Mouse (Mus musculus): Measurements from ENCODE around the gene Ppp1ca. TPM values are rescaled to one million over a fixed set of nuclear protein-coding genes. Genes with fewer than 3 reads are reported as not detected.

The Ppp1ca gene
- polyA plus RNA-seq, 1 experiment = 819 TPM

GRCm38 (mm10) chr19:4183689-4184088 is 8.2 kb upstream of the Ppp1ca start:
- Histone ChIP-seq H3K4me3 (ENCODE audit: insufficient read depth, poor library complexity, severe bottlenecking) (no peak overlapping the region), H3K79me3 (ENCODE audit: low read depth) (no peaks in the 10 kb centered on the region), H3K27me3 (ENCODE audit: control insufficient read depth, insufficient read depth, insufficient read length) (no peaks in the 10 kb centered on the region), H3K36me3 (ENCODE audit: control insufficient read depth, insufficient read depth) (no peaks in the 10 kb centered on the region), H3ac (ENCODE audit: control insufficient read depth, insufficient read length, low read depth) (no peak overlapping the region), H3K79me2 (ENCODE audit: control insufficient read depth, insufficient read depth) (no peaks in the 10 kb centered on the region)
- no peak for TF ChIP-seq MYOD1 (IDR thresholded peaks at IDR 0.05; ENCODE audit: control insufficient read depth, insufficient read length, low read depth)
- TF ChIP-seq MAX (IDR thresholded peaks at IDR 0.05) = no peak
- TF ChIP-seq FOSL1 (IDR thresholded peaks at IDR 0.05; ENCODE audit: insufficient read depth, low read length, poor library complexity, severe bottlenecking) = no peak
- no peak for TF ChIP-seq CEBPB (IDR thresholded peaks at IDR 0.05; ENCODE audit: low read depth)
- no peak for TF ChIP-seq CTCF (IDR thresholded peaks at IDR 0.05; ENCODE audit: control insufficient read depth, insufficient read depth, insufficient read length)

GRCm38 (mm10) chr19:4184976-4185975 is 6.6 kb upstream of the Ppp1ca start:
- Histone ChIP-seq H3ac (ENCODE audit: control insufficient read depth, insufficient read length, low read depth) (no peak overlapping the region), H3K79me3 (ENCODE audit: low read depth) (no peaks in the 10 kb centered on the region), H3K27me3 (ENCODE audit: control insufficient read depth, insufficient read depth, insufficient read length) (no peaks in the 10 kb centered on the region), H3K4me3 (ENCODE audit: insufficient read depth, poor library complexity, severe bottlenecking) (no peak overlapping the region), H3K36me3 (ENCODE audit: control insufficient read depth, insufficient read depth) (no peaks in the 10 kb centered on the region), H3K79me2 (ENCODE audit: control insufficient read depth, insufficient read depth) (no peaks in the 10 kb centered on the region)
- TF ChIP-seq CEBPB (IDR thresholded peaks at IDR 0.05; ENCODE audit: low read depth) (no peak), MAX (IDR thresholded peaks at IDR 0.05) (no peak), FOSL1 (IDR thresholded peaks at IDR 0.05; ENCODE audit: insufficient read depth, low read length, poor library complexity, severe bottlenecking) (no peak), CTCF (IDR thresholded peaks at IDR 0.05; ENCODE audit: control insufficient read depth, insufficient read depth, insufficient read length) (no peak), MYOD1 (IDR thresholded peaks at IDR 0.05; ENCODE audit: control insufficient read depth, insufficient read length, low read depth) (no peak), USF1 (IDR thresholded peaks at IDR 0.05; ENCODE audit: low read depth) (no peak), MYOG (IDR thresholded peaks at IDR 0.05; ENCODE audit: control insufficient read depth, extremely low read depth, insufficient read length) (no peak)

- no peak overlapping the region for H3ac ChIP-seq (ENCODE audit: control insufficient read depth, insufficient read length, low read depth)
- no peak overlapping the region for H3K4me3 ChIP-seq (ENCODE audit: insufficient read depth, poor library complexity, severe bottlenecking)
- H3K36me3 ChIP-seq (ENCODE audit: control insufficient read depth, insufficient read depth) = no peaks in the 10 kb centered on the region
- H3K27me3 ChIP-seq (ENCODE audit: control insufficient read depth, insufficient read depth, insufficient read length) = no peaks in the 10 kb centered on the region
- peaks cover 3% of the 10 kb centered on the region for H3K79me2 ChIP-seq (ENCODE audit: control insufficient read depth, insufficient read depth)
- TF ChIP-seq CTCF (IDR thresholded peaks at IDR 0.05; ENCODE audit: control insufficient read depth, insufficient read depth, insufficient read length) = no peak
- no peak for TF ChIP-seq CEBPB (IDR thresholded peaks at IDR 0.05; ENCODE audit: low read depth)
- TF ChIP-seq USF1 (IDR thresholded peaks at IDR 0.05; ENCODE audit: low read depth) = no peak
- TF ChIP-seq MAX (IDR thresholded peaks at IDR 0.05) = no peak
- no peak for TF ChIP-seq MYOD1 (IDR thresholded peaks at IDR 0.05; ENCODE audit: control insufficient read depth, insufficient read length, low read depth)
- TF ChIP-seq FOSL1 (IDR thresholded peaks at IDR 0.05; ENCODE audit: insufficient read depth, low read length, poor library complexity, severe bottlenecking) = no peak
- peaks cover under 1% of the 10 kb centered on the region for H3K79me3 ChIP-seq (ENCODE audit: low read depth)
These were observed 4.6 kb upstream of the Ppp1ca start for GRCm38 (mm10) chr19:4187303-4187702.

- H3K79me3 ChIP-seq (ENCODE audit: low read depth) = peaks cover 19% of the 10 kb centered on the region
- no peak for TF ChIP-seq MYOG (IDR thresholded peaks at IDR 0.05; ENCODE audit: control insufficient read depth, extremely low read depth, insufficient read length)
- TF ChIP-seq MYOD1 (IDR thresholded peaks at IDR 0.05; ENCODE audit: control insufficient read depth, insufficient read length, low read depth) = no peak
- TF ChIP-seq CEBPB (IDR thresholded peaks at IDR 0.05; ENCODE audit: low read depth) = no peak
- no peak for TF ChIP-seq USF1 (IDR thresholded peaks at IDR 0.05; ENCODE audit: low read depth)
- TF ChIP-seq CTCF (IDR thresholded peaks at IDR 0.05; ENCODE audit: control insufficient read depth, insufficient read depth, insufficient read length) = no peak
- no peak for TF ChIP-seq FOSL1 (IDR thresholded peaks at IDR 0.05; ENCODE audit: insufficient read depth, low read length, poor library complexity, severe bottlenecking)
- no peak for TF ChIP-seq MAX (IDR thresholded peaks at IDR 0.05)
These were observed 2.7 kb upstream of the Ppp1ca start for GRCm38 (mm10) chr19:4189051-4189620.

GRCm38 (mm10) chr19:4190831-4191334 is 982 bp upstream of the Ppp1ca start, which contains the start of gene Tbc1d10c:
Gene Tbc1d10c, minus strand, starts transcription at chr19:4191284.
- H3K79me3 ChIP-seq (ENCODE audit: low read depth) = peaks cover 24% of the 10 kb centered on the region
- H3K4me3 ChIP-seq (ENCODE audit: insufficient read depth, poor library complexity, severe bottlenecking) = peak within 1 kb of the TSS; percentile 84
- peaks cover 39% of the 10 kb centered on the region for H3K79me2 ChIP-seq (ENCODE audit: control insufficient read depth, insufficient read depth)
- peak within 1 kb of the TSS; percentile 87 for H3ac ChIP-seq (ENCODE audit: control insufficient read depth, insufficient read length, low read depth)
- no peaks in the 10 kb centered on the region for H3K27me3 ChIP-seq (ENCODE audit: control insufficient read depth, insufficient read depth, insufficient read length)
- TF ChIP-seq CTCF (IDR thresholded peaks at IDR 0.05; ENCODE audit: control insufficient read depth, insufficient read depth, insufficient read length) (no peak), MAX (IDR thresholded peaks at IDR 0.05) (no peak), CEBPB (IDR thresholded peaks at IDR 0.05; ENCODE audit: low read depth) (no peak), FOSL1 (IDR thresholded peaks at IDR 0.05; ENCODE audit: insufficient read depth, low read length, poor library complexity, severe bottlenecking) (no peak), USF1 (IDR thresholded peaks at IDR 0.05; ENCODE audit: low read depth) (no peak), MYOG (IDR thresholded peaks at IDR 0.05; ENCODE audit: control insufficient read depth, extremely low read depth, insufficient read length) (no peak), MYOD1 (IDR thresholded peaks at IDR 0.05; ENCODE audit: control insufficient read depth, insufficient read length, low read depth) (no peak)
- peaks cover 33% of the 10 kb centered on the region for H3K36me3 ChIP-seq (ENCODE audit: control insufficient read depth, insufficient read depth)

More at GRCm38 (mm10) chr19:4189051-4189620, 2.7 kb upstream of the Ppp1ca start:
- Histone ChIP-seq H3K36me3 (ENCODE audit: control insufficient read depth, insufficient read depth) (peaks cover 16% of the 10 kb centered on the region), H3ac (ENCODE audit: control insufficient read depth, insufficient read length, low read depth) (no peak overlapping the region), H3K79me2 (ENCODE audit: control insufficient read depth, insufficient read depth) (peaks cover 21% of the 10 kb centered on the region), H3K27me3 (ENCODE audit: control insufficient read depth, insufficient read depth, insufficient read length) (no peaks in the 10 kb centered on the region), H3K4me3 (ENCODE audit: insufficient read depth, poor library complexity, severe bottlenecking) (no peak overlapping the region)
